Mouse (Mus musculus) layer of hippocampus, postnatal 25 days (tissue): ENCODE data around the gene Thrsp. TPM values are rescaled to one million over a fixed set of nuclear protein-coding genes. Genes with fewer than 3 reads are reported as not detected.
A peak's percentile ranks its signal among the peaks of the same experiment; 100 is the strongest.
"Not testable (repeated sequence)": the region's sequence is repeated elsewhere in the genome, so short reads cannot be mapped to it uniquely, and the experiment has no call there.

Source experiments
- DNase-seq, 2 experiments: peaks; one replicate each; pipeline ENCODE4 v3.0.0; 2022; ENCODE audit warnings: mixed read lengths in 2 of 2, low spot score in 1 of 2; ENCODE audit errors: extremely low spot score in 1 of 2
- total RNA-seq, 2 experiments: library from RNA; stranded (reverse); gene quantifications; 2 replicates each; pipeline ENCODE4 v1.2.3; 2021

Gene Thrsp
- 10 to 100 TPM; 29.9 to 41.8 TPM for total RNA-seq

DNA sequence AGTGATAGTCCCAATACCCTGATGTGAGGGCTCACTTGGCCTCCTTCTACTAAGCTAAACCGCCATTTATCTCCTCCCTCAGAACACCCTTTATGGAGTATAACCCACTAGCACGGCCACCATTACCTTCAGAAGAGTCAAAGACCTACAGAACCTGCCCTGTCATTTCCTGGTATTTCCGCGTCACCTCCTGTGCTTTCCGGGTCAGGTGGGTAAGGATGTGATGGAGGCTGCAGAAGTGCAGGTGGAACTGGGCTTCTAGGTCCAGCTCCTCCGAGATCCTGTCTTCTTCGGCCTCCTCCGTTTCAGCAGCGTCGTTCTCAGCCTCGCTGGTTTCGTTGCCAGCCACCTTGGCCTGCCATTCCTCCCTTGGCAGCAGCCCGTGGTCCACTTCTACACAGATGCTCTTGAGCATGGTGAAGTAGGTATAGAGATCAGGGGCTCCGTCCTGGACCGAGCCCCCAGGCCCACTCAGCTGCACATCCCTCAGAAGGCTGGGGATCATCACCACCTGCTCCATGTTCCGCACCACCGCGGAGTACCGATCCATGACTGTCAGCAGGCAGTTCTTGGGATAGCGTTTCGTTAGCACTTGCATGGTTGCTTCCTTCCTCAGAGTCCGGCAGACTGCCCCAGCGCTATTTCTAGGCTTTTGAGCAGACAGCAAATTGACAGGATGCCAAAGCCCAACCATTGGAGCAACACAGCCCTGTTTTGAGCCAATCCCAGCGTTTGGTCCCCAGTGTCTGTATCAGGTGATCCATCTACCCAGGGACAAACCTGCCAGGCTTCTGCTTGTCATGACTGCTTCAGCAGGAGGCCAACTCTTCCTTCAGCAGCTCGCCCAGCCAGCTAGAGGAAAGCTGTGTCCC is at the start of gene Thrsp:
Gene Thrsp, minus strand, starts transcription at position 825 of the 872 bp plus-strand sequence.
- DNase-seq, result peak; percentile 37 to 58

DNA sequence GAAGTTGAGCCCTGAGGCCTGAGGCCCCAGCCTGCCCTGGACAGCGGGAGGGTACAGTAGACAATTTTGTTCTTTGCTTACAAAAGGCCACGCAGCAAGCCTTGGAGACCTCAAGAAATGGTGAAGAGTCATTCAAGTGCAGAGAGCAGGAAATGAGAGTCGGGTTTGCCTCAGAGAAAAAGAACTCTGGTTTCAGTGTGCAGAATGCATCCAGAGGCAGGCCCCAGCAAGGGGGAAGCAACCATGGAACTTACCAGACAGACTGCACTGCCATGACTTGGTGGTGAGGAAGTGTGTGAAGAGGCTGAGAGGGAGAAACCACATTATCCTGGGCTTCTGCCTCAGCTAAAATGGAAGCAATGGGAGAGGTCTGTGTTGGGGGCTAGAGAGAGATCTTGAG is 38.0 kb upstream of the Thrsp start:
- no peak for DNase-seq

DNA sequence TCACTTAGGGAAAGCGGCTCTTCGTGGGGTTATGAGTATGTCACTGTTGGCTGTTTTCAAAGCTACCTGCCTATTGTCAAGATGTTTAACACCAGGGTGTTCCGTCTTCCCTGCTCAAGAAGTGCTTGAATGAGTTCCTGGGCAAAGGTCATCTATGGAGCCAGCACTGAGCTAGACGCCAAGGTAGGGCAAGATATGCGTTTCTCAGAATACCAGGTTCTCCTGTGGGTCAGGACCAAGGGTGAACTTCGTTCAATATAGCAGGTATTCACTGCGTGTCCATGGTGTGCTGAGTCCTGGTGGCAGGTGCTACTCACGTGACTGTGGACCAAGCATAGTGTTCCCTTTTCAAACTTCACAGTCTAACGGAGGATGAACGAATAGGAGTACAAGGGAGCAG is 37.3 kb upstream of the Thrsp start:
- no peak for DNase-seq

DNA sequence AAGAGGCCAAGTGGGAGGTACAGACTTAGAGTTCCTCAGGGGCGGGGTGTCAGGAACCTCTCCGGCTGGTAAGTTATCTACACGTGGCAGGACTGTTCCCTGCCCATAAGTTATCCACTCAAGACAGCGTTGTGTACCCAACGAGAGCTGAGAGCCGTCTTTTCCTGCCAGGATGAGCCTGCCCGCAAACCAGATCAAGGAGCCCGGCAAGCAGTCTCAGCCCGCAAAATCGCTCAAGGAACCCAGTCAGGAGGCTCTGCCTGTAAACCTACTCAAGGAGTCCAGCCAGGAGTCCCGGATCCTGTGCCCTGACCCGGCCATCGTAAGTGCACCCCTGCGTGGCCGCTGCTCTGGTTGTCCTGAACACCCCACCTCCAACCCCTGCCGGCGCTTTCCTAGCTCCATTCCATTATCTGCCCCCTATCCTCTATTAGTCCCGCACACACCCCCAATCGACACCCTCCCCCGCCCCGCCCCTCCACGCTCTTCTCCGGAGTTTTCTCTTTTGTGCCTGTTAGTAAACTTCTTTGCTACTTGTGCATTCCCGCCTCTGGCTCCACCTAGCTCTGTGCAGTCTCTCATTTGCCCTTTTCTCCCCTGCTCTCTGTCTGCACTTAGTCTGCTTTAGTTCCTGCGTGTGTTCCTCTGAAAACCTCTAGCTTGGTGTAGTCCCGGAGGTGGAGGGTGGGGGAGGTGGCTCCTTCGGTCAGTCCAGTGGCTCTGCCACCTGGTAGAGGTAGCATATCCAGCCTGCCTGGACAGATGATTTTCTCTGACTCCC is 35.8 kb upstream of the Thrsp start:
- no peak for DNase-seq

DNA sequence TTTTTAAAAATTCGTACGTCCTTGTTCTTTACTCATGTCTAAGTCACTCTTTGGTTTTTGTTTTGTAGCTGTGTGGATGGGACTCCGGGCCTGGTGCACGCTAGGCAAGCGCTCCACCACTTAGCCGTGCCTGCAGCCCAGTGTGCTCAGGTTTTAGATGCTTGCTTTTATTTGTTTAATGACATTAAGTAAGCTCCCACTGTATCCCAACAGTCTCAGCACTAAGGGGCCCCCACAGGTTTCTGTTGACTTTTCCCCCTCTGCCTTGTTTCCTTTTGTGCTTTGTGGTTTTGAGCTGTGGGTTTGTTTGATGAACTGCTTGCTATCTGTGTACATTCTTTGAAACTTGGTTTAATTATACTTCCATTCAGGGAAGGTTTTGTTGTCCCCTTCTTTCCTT is 34.7 kb upstream of the Thrsp start:
- DNase-seq, result no peak

DNA sequence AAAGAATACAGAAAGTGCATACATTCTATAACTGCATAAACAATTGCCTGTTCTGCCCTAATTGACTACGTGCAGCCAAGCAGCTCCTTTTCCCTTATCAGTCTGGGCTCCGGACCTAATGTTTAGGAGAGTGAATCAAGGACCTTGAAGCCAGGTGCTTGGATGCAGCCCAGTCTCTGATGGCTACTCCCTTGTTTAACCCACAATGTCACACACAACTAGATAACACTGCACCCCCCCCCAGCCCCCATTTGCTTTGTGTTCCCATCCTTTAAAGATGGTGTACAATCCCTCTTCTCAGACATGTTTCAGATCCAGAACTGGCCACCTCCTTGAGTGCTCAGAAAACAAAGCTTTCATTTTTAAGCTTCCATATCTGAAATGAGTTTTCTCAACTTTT is 33.5 kb upstream of the Thrsp start, which contains the start of gene Kctd14:
Gene Kctd14, plus strand, starts transcription at position 301 of the 400 bp plus-strand sequence.
- DNase-seq, result not testable (repeated sequence)

DNA sequence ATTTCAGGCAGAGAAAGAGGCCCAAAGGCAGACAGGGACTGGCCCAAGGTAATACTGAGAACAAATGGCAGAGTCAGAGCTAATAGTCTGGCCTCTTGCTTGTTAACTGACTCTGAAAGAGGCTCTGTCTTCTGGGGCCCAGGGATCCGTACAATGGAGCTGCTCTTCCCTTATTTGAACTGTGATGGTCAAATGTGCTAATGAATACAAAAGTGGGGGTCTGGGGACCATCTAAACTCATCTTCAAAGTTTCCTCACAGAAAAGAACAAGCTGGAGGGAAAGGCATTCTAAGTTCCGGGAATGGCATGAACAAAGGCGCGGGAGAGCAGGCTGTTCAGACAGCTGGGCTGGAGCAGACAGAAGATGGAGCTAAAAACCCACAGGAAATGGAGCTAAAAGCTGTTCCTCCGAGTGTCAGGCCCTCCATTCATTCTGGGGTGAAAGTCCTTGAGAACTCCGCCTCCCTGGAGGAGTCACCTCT is 29.6 kb upstream of the Thrsp start:
- peak; percentile 10 to 12 for DNase-seq

DNA sequence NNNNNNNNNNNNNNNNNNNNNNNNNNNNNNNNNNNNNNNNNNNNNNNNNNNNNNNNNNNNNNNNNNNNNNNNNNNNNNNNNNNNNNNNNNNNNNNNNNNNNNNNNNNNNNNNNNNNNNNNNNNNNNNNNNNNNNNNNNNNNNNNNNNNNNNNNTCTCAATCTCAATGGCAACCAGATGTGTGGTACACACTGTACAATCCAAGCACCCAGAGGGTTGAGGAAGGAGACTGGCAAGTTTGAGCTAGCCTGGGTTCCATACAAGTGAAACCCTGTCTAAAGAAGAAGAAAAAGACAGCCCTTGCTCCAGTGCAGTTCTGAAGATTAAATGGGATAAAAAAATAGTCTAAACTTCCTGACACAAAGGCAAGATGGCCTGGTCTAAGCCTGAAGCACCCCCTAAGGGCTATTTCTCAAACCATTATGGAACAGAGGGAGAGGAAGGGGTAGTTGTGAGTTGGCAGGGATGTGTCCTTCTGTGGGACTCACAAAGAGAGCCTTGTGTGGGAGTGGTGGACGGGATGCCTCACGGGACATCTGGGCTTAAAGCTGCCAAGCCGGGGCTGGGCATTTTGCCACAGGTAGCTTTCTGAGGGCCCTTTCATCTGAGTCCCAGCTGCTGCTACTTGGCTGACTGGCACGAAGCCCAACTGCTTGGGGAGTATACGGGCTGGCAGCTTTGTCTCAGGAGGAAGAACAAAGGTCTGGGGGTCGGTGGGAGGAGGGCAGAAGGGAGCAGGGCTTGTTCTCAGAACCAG is 28.8 kb upstream of the Thrsp start:
- peak; percentile 69 to 91 for DNase-seq

DNA sequence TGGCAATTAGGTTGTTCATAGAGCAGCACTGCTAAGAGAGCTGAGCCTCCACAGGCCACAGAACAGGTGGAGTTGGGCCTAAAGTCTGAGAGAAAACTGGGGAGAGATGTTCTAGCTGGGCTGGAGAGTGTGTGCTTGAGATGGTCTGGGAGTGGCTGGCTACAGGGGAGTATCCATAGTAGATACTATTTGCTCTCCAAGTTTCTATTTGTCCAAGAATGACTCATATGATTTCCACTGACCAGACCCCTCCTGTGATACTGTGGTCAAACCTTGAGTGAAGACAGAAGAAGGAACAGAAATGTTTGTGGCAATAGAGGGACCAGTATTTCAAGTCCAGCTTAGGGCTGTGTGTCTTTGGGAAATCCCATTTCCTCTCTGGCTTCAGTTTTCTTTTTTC is 21.5 kb upstream of the Thrsp start:
- DNase-seq, result no peak

DNA sequence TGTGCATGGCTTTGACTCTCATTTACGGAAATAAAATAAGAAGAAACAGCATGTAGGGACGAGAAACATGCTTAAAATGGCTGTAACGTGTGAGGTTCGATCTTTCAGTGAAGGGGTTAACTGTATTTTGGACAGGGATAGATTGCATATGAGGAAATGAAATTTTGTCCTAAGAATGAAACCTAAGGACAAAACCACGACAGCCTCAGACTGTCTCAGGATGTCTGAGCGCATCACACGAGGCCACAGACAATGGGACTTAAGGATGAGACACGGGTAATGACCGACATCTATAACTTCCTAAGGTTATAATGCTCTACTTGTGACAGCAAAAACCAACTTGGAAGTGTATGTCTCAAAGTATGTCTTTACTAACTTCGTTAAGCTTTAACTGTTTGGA is 17.0 kb upstream of the Thrsp start:
- DNase-seq, result no peak

DNA sequence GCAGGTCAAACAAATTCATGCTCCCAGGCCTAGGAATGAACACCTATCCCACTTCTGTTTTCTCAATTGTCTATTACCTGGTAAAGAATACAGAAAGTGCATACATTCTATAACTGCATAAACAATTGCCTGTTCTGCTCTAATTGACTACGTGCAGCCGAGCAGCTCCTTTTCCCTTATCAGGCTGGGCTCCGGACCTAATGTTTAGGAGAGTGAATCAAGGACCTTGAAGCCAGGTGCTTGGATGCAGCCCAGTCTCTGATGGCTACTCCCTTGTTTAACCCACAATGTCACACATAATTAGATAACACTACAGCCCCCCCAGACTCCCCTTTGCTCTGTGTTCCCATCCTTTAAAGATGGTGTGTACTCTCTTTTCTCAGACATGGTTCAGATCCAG is 16.0 kb upstream of the Thrsp start:
- DNase-seq, result not testable (repeated sequence)

DNA sequence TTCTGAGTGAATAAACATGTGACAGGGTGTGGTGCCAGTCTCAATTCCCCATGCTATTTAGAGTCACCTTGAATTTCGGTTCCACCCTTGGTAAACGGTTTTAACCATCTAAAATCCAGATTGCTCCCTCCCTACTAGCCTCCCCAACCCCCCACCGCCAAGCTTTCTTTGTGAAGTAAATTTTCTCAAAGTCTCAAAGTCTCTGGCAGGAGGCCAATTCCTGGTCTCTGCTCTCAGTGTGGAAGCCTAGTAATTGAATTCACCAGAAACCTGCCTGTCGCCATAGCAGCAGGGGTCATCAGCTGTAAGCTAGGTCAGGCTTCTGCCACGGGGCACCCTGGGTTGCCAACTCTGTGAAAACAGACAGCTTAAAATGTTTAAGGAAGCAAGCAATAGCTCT is 12.2 kb upstream of the Thrsp start:
- peak in 1 of 2 experiments; percentile 24 for DNase-seq

DNA sequence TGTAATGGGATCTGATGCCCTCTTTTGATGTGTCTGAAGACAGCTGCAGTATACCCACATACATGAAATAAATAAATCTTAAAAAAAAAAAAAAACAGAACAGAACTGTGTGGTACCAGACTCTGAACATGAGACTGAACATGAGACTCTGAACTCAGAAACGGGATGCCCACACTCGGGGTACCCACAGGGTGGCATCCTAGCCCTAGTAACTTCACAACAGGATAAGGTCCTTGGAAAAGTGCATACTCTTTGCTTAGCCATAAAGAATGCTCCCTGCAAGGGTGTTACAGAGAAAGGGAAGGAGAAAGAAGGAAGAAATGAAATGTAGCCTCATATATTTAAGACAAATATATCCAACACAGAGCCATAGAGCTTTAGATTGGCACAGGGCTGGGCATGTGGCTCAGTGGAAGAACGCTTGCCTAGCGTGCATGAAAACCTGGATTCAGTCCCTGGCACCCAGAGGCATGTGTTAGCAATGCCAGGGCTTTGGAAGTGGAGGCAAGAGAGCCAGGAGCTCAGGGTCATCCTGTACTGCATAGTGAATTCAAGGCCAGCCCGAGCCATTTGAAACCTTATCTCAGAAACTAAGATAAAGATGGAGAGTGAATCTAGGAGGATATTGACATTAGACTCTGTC is 10.4 kb upstream of the Thrsp start:
- no peak for DNase-seq

DNA sequence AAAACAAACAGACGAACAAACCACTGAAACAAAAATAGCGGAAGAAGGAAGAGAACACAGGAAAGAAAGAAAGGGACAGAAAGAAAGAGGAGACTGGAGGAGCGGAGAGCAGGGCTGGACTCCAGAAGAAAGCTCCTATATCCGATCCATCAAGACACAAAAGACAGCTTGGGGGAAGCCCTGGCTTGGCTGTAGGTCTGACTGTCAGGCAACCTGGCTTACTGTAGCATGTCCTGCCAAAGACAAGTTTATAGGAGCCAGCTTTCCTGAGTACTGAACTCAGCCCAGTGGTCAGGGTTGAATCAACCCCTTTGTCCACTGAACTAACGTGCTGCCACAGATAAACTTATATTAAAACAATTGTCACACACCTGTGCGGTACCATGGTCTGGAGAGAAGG is 9.8 kb upstream of the Thrsp start:
- no peak for DNase-seq

DNA sequence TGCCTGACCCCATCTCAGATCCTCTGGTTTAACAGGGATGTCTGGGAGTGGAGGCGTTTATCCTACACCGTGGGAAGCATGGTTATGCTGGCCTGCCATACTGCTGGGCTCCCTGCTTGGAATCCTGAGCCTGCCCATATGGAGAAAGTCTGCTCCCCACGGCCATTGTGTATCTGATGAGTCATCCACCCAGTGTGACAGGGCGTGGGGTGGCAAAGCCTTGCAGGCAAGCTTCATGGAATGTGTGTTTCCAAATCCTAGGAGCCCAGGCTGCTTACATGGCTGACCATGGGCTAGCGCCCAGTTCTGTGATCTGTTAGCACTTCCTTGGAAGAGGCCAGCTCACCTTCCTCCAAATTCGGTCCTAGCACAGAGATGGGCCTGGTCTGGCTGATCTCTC is 9.0 kb upstream of the Thrsp start:
- no peak for DNase-seq

DNA sequence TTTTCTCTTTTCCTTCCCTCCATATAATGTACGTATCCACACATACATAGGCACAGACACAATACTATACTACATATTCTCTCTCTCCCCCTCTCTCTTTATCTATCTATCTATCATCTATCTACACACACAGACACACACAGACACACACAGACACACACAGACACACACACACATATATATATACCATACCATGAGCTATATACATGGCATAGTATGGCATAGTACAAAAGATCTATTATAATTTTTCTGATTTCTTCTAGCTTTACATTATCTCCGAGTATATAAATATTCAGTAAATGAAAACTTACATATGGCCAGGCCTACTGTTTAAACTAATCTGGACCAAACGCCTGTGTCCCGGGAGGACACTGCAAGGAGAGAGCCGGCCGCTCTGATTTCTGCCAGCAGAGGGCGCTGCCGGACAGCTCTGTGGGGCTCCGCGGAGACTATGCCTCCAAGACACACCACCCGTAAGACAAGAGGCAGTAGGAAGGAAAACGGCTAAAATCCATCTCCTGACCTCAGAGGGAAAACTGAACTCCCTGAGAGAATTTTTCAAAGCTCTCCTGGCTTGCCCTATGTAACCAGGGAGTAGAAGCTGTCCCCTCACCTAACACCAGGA is 7.2 kb upstream of the Thrsp start:
- peak; percentile 88 to 97 for DNase-seq

DNA sequence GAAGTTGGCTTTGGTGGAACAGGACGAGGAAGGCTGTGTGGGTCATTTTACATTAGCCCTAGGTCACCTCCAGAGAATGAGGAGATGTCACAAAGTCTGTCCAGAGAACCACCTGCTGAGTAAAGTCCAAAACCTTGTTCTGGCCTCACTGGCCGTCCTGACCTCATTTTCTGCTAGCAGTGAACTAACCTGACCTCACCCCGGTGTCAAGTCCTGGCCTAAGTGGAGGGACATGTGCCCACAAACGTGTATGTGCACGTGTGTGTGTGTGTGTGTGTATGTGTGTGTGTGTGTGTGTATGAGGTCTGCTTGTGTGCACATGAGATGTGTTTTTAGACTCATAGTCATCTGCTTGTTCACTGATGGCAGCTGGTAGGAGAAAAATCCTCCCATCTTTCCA is 6.2 kb upstream of the Thrsp start:
- no peak for DNase-seq

DNA sequence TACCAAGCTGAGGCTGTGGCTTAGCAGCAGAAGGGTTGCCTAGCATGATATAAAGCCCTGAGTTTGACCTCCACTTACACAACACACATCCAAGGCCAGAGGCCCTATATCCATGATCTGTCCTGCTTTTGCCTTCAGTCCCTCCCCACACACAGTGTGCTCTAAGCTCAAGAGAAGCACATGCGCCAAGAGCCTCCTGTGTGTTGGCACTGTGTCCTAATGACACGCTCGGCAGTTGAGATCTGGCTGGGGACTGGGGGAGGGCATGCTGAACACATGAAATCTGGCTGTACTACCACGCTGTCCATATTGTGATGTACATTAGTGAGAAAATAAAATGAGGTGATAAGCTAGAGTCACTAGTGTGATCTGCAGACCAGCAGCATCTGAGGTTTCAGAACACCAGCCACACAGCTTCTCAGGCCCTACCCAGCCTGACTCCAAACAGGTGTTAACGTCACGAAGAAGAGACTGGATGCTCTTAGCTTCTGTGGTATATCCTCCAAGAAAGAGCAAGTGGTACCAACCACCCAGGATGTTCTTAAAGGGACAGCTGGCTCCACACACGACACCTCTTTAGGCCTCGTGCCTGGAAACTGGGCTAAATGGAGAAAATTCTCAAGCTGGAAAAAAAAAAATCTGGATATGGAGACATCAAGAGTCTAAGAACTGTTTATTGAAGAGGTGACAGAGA is 3.6 kb upstream of the Thrsp start:
- peak; percentile 21 to 32 for DNase-seq

DNA sequence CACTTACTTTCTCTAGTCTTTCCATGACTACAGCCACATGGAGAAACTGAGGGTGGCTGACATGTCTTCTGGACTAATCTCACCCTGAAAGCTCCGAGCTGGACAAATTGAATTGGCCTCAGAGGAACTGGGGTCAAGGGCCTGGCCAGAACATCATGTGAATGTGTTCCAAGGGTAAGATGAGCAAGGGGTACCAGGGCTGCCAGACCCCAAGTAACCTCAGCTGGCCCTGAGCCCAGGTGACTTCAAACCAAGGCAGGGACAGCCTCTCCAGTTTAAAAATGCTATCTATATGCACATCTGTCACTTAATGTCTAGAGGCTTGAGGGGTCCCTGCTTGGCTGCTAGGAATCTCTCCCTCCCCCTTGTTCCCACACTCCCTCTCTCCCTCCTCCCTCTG is 2.9 kb upstream of the Thrsp start:
- DNase-seq, result no peak
